Mouse (Mus musculus) spleen, adult 18-20 months (tissue): ENCODE measurements around the gene Coro6.
A peak's percentile ranks its signal among the peaks of the same experiment; 100 is the strongest.

Experiments
- DNase-seq, 2 experiments: peaks; one replicate each; pipeline ENCODE4 v3.0.0; 2022; ENCODE audit warnings: mixed read lengths in 2 of 2

The Coro6 gene

DNA sequence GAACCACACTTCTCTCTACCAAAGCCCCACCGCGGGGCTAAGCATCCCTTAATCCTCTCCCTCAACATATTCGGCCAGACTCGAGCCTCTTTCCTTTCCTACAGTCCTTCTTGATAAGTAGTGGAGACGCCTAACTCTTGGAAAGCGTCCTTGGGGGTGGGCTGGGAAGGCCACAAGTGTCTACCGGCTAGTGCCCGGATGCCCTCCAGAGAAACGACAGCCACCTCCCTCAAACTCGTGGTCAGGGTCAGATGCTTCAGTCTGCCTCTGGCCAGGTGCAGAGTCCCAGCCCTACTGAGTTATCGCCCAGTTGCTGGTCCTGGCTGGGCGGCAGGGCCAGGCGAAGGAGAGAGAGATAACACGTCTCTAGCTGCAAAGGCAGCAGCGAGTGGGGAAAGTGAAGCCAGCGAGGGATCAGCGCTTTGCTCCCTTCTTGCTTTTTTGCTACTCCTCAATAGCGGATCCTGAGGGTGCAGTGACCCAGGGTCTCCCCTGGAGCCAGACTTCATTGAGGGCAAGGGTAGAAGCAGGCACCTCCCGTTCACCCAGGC, 52.1 kb downstream of the Coro6 start:
- DNase-seq, result no peak

DNA sequence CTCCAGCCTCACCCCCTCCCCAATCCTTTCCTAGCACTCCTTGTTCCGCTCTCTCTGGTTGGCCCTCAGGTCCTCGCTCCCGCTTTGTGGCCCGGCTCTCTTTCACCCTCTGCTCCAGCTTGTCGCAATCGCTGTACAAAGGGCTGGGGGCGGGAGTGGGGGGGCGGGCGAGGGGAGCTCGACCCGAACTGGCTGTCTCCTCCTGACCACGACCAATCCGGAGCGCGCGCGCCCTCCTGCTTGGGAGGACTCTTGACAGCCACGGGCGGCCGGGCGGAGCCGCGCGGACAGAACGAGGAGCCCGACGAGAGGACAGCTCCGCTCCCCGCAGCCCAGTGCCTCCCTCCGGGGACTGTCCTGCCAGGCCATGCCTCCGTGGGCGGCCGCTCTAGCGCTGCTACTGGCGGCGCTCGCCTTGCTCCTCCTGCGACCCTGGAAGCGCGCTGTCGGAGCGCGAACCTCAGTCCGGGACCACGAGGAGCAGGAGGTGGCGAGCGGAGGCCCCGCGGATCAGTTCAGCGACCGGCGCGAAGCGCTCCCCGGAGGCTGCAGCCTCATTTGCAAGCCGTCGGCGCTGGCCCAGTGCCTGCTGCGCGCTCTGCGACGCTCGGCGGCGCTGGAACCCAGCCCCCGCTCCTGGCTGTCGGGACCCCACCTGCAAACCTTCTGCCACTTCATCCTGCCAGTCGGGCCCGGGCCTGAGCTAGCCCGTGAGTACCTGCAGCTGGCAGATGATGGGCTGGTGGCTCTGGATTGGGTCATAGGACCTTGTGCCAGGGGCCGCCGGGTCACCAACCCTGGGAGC, 52.8 kb downstream of the Coro6 start, which contains the start of gene Abhd15:
Abhd15 (plus strand) TSS at position 290 of the 805 bp plus-strand sequence.
- DNase-seq, result peak; percentile 60 to 67

DNA sequence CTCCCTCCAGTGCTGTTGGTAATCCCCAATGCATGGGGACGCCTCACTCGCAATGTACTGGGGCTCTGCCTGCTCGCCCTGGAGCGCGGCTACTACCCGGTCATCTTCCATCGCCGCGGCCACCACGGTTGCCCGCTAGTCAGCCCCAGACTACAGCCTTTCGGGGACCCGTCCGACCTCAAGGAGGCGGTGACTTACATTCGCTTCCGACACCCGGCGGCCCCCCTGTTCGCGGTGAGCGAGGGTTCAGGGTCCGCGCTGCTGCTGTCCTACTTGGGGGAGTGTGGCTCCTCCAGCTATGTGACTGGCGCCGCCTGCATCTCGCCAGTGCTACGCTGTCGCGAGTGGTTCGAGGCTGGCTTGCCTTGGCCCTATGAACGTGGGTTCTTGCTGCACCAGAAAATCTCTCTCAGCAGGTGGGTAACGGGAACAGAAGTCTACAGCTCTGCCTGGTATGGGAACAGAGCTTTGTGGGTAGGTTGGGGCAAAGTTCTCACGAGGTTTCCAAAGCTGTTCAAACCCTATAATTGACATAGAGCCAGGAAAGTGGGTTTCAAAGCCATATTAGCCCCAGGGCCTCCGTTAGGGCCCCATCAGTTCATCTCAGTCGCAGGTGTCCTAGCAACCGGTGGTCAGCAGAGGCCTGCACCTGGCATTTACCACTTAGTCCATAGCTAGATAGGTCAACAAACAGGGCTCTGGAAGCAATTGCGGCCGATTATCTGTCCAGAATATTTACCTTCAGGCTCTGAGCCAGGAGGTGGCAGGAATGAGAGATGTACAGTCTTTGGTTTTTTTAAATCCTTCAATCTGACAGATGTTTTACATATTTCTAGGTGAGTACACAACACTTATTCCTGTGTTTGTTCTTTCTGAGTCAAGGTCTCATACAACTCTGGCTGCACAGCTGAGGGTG, 53.7 kb downstream of the Coro6 start, which contains the start of gene Trp53i13:
Trp53i13 (minus strand) TSS at position 344 of the 916 bp plus-strand sequence.
- DNase-seq, result peak in 1 of 2 experiments; percentile 22

DNA sequence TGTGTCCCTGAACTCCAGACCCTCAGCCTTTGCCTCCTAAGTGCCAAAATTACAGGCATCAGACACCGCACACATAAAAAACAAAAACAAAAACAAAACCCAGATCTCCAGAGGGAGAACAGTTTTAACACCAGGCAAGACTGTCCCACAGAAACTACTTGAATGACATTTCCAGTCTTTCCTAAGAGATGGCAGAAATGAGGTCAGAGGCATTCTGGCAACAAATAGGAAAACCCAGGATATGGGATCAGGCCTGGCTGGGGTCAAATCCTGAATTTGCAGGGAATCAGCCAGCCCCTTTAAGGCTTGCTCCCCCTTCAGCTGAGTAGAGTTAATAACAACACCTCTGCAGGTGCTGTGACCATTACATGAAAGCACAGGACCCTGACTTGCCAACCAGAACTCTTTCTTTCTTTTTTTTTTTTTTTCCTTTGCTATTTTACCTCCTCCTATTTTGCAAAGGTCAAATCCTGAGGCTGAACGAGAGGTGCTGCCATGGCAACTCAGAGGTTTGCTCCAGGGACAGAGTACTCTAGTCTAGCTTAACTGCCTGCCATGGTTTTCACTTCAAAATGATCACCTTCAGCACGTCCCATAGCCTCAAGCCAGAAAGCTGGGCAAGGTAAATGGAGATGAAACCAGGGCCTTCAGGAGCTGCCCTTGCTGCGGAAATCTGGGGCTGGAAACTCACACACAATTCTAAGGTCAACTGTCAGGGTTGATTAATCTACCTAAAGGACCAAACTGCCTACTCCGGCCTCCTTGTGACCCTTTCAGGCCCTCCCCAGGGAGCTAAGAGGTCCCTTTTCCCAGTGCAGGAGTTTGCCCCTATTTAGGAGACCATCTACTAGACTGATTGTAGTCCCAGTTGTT, 54.6 kb downstream of the Coro6 start:
- no peak for DNase-seq

DNA sequence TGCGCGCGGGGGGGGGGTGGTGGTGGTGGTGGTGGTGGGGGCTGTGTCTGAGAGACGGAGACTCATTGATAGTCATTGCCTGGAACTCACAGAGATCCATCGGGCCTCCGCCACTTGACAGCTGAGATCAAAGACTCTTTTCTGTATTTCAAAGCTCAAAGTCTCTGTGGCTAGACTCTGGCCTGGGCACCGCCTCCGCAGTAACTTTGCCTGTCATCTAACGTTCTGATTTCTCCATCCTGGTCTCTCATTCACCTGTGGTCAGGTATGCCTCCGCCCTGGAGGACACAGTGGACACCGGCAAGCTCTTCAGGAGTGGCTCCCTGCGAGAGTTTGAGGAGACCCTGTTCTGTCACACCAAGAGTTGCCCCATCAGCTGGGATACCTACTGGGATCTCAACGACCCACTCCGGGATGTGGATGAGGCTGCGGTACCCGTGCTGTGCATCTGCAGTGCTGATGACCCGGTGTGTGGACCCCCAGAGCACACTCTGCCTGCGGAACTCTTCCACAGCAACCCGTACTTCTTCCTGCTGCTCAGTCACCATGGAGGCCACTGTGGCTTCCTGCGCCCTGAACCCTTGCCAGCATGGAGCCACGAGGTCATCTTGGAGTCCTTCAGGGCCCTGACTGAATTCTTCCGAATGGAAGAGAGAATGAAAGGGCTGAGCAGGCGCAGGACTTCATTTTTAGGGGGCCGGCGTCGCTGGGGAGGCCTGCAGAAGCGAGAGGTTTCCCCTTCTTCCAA, 56.0 kb downstream of the Coro6 start:
- DNase-seq, result no peak

DNA sequence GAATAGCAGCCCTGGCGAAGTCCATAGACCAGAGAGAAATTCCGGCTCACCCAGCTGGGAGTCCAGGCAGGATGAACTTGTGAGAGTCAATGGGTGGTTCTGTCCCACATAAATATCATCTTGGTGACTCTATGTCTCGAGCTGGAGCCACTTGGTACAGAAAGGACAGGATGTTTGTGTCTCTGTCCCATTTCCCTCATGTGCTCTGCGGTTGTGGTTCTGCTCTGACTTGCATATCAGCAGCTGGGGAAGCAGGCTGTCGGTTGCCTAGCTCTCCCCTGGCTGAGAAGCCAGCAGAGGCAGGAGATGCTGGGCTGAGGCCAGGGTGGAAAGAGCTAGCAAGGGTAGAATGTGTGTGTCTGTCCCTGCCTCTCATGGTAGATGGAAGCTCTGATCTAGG, 56.8 kb downstream of the Coro6 start, which contains the start of gene Gm10392:
Gm10392 (minus strand) TSS at position 156 of the 400 bp plus-strand sequence.
- peak; percentile 46 to 58 for DNase-seq
